Mouse (Mus musculus): ENCODE measurements at regions not wholly inside any gene's neighbourhood (a gene's known extent, or its start where the extent isn't known, plus 50 kb on each side); places are given as distances from the start of the nearest gene placed in this dataset.

DNA sequence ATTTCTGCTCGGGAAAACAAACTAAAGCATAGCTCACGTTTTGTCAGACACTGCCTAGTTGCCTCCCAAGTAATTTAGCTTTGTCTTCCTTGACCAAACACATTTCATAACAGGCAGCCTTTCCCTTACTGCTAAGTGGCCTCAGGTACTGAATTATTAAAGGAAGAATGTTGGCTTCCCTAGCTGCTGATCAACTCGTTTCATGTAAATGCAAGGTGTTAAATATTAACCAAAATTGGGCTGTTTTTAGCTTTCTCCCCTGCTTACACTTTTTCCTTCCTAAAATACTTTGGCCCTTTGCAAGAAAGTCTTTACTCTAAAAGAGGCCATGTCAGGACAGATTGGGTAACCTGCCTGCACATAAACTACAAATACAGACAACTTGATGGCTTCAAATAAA is 265.4 kb downstream of the Pmp22 start:
- DNase-seq (ENCODE audit: low spot score) (no peak), ATAC-seq (ENCODE audit: extremely low read depth, insufficient number of reproducible peaks, low FRiP score, poor library complexity, severe bottlenecking) (no peak)
- Histone ChIP-seq H3K36me3 (replicated peaks) (no peaks in the 10 kb centered on the region), H3K27me3 (ENCODE audit: insufficient read depth, low read length) (no peaks in the 10 kb centered on the region), H3K4me1 (ENCODE audit: insufficient read depth, low read depth, low read length) (no peaks in the 10 kb centered on the region), H3K9me3 (replicated peaks) (peaks cover 70% of the 10 kb centered on the region), H3K4me3 (ENCODE audit: low read depth, low read length) (no peak overlapping the region)
- TF ChIP-seq CTCF (IDR thresholded peaks at IDR 0.05; ENCODE audit: low read depth, low read length) (no peak), POLR2AphosphoS5 (IDR thresholded peaks at IDR 0.05; ENCODE audit: insufficient replicate concordance, low read depth, low read length) (no peak)

DNA sequence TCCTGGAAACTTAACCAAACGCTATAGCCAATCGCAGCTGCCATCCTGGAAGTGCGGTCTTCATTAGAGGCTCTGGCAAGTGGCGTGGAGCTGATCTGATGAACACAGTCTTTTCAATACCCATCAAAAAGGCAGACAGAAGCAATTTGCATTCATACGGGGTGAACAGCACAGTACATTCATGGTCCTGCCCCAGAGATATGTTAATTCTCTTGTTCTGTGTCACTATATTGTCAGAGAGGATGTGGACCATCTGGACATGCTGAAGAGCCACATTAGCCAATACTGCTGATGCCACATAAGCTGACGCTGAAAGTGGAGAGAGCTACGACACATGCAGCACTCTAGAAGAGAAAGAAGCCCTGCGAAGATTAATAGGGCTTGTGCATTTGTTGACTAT is 267.6 kb downstream of the Pmp22 start:
- Histone ChIP-seq H3K4me3 (ENCODE audit: low read depth, low read length) (no peak overlapping the region), H3K4me1 (ENCODE audit: insufficient read depth, low read depth, low read length) (no peaks in the 10 kb centered on the region), H3K36me3 (replicated peaks) (no peaks in the 10 kb centered on the region), H3K27me3 (ENCODE audit: insufficient read depth, low read length) (no peaks in the 10 kb centered on the region), H3K9me3 (replicated peaks) (peaks cover 75% of the 10 kb centered on the region)
- TF ChIP-seq GATA1 (IDR thresholded peaks at IDR 0.05; ENCODE audit: borderline replicate concordance, low read length) (no peak), GATA2 (IDR thresholded peaks at IDR 0.05; ENCODE audit: borderline replicate concordance, low read depth, low read length) (no peak), POLR2AphosphoS5 (IDR thresholded peaks at IDR 0.05; ENCODE audit: insufficient replicate concordance, low read depth, low read length) (no peak), CTCF (IDR thresholded peaks at IDR 0.05; ENCODE audit: low read depth, low read length) (no peak), TAL1 (conservative IDR thresholded peaks at IDR 0.05; ENCODE audit: low read depth, low read length) (no peak)
- DNase-seq (ENCODE audit: low spot score) (no peak), ATAC-seq (ENCODE audit: extremely low read depth, insufficient number of reproducible peaks, low FRiP score, poor library complexity, severe bottlenecking) (no peak)

DNA sequence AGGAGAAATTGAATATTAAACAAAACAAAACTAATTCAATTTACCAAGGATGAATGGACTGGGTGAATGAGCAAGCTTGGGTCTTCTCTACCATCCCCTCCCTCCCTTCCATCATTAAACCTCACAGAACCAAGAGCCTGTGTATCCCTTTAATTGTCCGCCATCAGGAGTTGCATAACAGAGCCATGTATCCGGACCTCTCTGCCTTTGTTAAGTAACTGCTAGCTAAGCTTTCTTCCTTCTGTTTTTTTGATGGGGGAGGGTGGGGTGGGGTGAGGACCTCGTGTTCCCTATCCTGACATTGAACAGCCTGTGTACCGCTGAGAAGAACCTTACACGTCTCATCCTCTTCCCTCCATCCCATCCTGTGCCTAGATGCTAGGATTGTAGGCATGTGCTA is 274.0 kb downstream of the Pmp22 start:
- no peaks in the 10 kb centered on the region for H3K36me3 ChIP-seq (replicated peaks)
- ATAC-seq (ENCODE audit: extremely low read depth, insufficient number of reproducible peaks, low FRiP score, poor library complexity, severe bottlenecking) (no peak), DNase-seq (ENCODE audit: low spot score) (no peak)
- H3K9me3 ChIP-seq (replicated peaks): peaks cover 63% of the 10 kb centered on the region
- H3K27me3 ChIP-seq (ENCODE audit: insufficient read depth, low read length): no peaks in the 10 kb centered on the region
- TF ChIP-seq POLR2AphosphoS5 (IDR thresholded peaks at IDR 0.05; ENCODE audit: insufficient replicate concordance, low read depth, low read length) (no peak), TAL1 (conservative IDR thresholded peaks at IDR 0.05; ENCODE audit: low read depth, low read length) (no peak), GATA1 (IDR thresholded peaks at IDR 0.05; ENCODE audit: borderline replicate concordance, low read length) (no peak), CTCF (IDR thresholded peaks at IDR 0.05; ENCODE audit: low read depth, low read length) (no peak), GATA2 (IDR thresholded peaks at IDR 0.05; ENCODE audit: borderline replicate concordance, low read depth, low read length) (no peak)
- no peaks in the 10 kb centered on the region for H3K4me1 ChIP-seq (ENCODE audit: insufficient read depth, low read depth, low read length)
- H3K4me3 ChIP-seq (ENCODE audit: low read depth, low read length): no peak overlapping the region

DNA sequence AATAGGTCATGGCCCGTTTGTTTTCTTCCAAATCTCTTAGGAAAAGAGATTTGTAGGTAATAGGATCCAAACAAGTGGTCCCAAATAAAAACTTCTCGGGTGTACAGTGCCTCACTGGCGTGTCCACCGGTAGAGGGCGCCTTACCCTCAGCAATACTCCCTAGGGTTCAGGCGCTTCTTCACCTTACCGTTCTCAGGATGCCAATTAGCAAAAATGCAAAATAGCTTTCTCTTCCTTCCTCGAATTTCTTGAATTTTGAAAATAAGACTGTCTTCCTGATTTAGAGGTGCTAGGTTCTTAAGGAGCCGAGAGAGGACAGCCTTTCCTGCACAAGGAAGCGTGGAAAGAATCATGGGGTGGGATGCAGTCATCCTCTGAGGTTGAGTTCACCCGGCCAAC is 275.9 kb downstream of the Pmp22 start:
- Histone ChIP-seq H3K27me3 (ENCODE audit: insufficient read depth, low read length) (no peaks in the 10 kb centered on the region), H3K4me1 (ENCODE audit: insufficient read depth, low read depth, low read length) (no peaks in the 10 kb centered on the region), H3K36me3 (replicated peaks) (no peaks in the 10 kb centered on the region), H3K4me3 (ENCODE audit: low read depth, low read length) (no peak overlapping the region), H3K9me3 (replicated peaks) (peaks cover 53% of the 10 kb centered on the region)
- no peak for TF ChIP-seq POLR2AphosphoS5 (IDR thresholded peaks at IDR 0.05; ENCODE audit: insufficient replicate concordance, low read depth, low read length)
- no peak for TF ChIP-seq TAL1 (conservative IDR thresholded peaks at IDR 0.05; ENCODE audit: low read depth, low read length)
- no peak for TF ChIP-seq CTCF (IDR thresholded peaks at IDR 0.05; ENCODE audit: low read depth, low read length)
- TF ChIP-seq GATA1 (IDR thresholded peaks at IDR 0.05; ENCODE audit: borderline replicate concordance, low read length): no peak
- TF ChIP-seq GATA2 (IDR thresholded peaks at IDR 0.05; ENCODE audit: borderline replicate concordance, low read depth, low read length): no peak
- ATAC-seq (ENCODE audit: extremely low read depth, insufficient number of reproducible peaks, low FRiP score, poor library complexity, severe bottlenecking) (no peak), DNase-seq (ENCODE audit: low spot score) (no peak)

DNA sequence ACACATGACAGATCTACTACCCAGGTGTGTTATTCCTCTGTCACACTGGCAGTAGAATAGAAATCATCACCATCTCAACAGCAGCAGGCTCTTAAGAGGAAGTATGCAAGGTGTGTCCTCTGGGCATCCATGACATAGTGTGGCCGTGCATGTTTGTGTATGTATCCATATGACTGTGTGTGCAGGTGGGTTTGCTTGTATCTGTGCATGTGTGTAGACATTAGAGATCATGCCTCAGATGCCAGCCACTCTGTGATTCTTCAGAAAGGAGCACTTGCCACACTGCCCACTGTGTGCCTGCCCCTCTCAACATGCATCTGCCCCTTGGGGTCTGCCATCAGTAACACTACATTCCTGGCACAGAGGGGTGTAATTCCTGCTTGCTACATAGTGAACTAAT is 280.6 kb downstream of the Pmp22 start:
- Histone ChIP-seq H3K36me3 (replicated peaks) (no peaks in the 10 kb centered on the region), H3K4me3 (ENCODE audit: low read depth, low read length) (no peak overlapping the region), H3K27me3 (ENCODE audit: insufficient read depth, low read length) (no peaks in the 10 kb centered on the region), H3K9me3 (replicated peaks) (peaks cover 49% of the 10 kb centered on the region), H3K4me1 (ENCODE audit: insufficient read depth, low read depth, low read length) (no peaks in the 10 kb centered on the region)
- ATAC-seq (ENCODE audit: extremely low read depth, insufficient number of reproducible peaks, low FRiP score, poor library complexity, severe bottlenecking) (no peak), DNase-seq (ENCODE audit: low spot score) (no peak)
- no peak for TF ChIP-seq POLR2AphosphoS5 (IDR thresholded peaks at IDR 0.05; ENCODE audit: insufficient replicate concordance, low read depth, low read length)
- TF ChIP-seq CTCF (IDR thresholded peaks at IDR 0.05; ENCODE audit: low read depth, low read length): no peak
- TF ChIP-seq TAL1 (conservative IDR thresholded peaks at IDR 0.05; ENCODE audit: low read depth, low read length): no peak
- no peak for TF ChIP-seq GATA2 (IDR thresholded peaks at IDR 0.05; ENCODE audit: borderline replicate concordance, low read depth, low read length)
- no peak for TF ChIP-seq GATA1 (IDR thresholded peaks at IDR 0.05; ENCODE audit: borderline replicate concordance, low read length)

DNA sequence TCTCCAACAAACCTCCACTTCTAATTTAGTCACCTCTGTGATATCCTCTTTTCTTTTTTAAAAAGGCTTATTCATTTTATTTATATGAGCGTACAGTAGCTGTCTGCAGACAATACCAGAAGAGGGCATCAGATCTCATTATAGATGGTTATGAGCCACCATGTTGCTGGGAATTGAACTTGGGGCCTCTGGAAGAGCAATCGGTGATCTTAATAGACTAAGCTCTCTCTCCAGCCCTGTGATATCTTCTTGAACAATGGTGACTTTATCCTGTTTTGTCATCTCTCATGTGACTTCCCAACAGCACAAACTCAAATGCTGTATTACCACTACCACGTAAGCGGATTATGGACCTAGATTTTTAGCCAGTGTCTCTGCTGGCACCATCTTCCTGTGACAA is 282.1 kb downstream of the Pmp22 start:
- Histone ChIP-seq H3K36me3 (replicated peaks) (no peaks in the 10 kb centered on the region), H3K4me1 (ENCODE audit: insufficient read depth, low read depth, low read length) (no peaks in the 10 kb centered on the region), H3K27me3 (ENCODE audit: insufficient read depth, low read length) (no peaks in the 10 kb centered on the region), H3K9me3 (replicated peaks) (peaks cover 41% of the 10 kb centered on the region), H3K4me3 (ENCODE audit: low read depth, low read length) (no peak overlapping the region)
- ATAC-seq (ENCODE audit: extremely low read depth, insufficient number of reproducible peaks, low FRiP score, poor library complexity, severe bottlenecking) (no peak), DNase-seq (ENCODE audit: low spot score) (no peak)
- TF ChIP-seq TAL1 (conservative IDR thresholded peaks at IDR 0.05; ENCODE audit: low read depth, low read length) (no peak), GATA1 (IDR thresholded peaks at IDR 0.05; ENCODE audit: borderline replicate concordance, low read length) (no peak), GATA2 (IDR thresholded peaks at IDR 0.05; ENCODE audit: borderline replicate concordance, low read depth, low read length) (no peak), CTCF (IDR thresholded peaks at IDR 0.05; ENCODE audit: low read depth, low read length) (no peak), POLR2AphosphoS5 (IDR thresholded peaks at IDR 0.05; ENCODE audit: insufficient replicate concordance, low read depth, low read length) (no peak)

Measured in G1E (cell line).